Mouse (Mus musculus): ENCODE data around the gene Mga. TPM values are rescaled to one million over a fixed set of nuclear protein-coding genes. Genes with fewer than 3 reads are reported as not detected.
A peak's percentile ranks its signal among the peaks of the same experiment; 100 is the strongest.

Mga gene
- polyA plus RNA-seq, 1 experiment from 2014 or later: 5.5 TPM

GRCm38 (mm10) chr2:120006696-120007095, 109.7 kb downstream of the Mga start:
- no peaks in the 10 kb centered on the region for H3K27me3 ChIP-seq
- 78% methylated on average over 7 of the region's 7 CpGs for WGBS (ENCODE audit: insufficient replicate concordance)
- H3K9ac ChIP-seq: no peak overlapping the region
- H3K4me1 ChIP-seq (replicated peaks): peaks cover 3% of the 10 kb centered on the region; the same call in 1 of the 2 replicates
- no peaks in the 10 kb centered on the region for H3K36me3 ChIP-seq (replicated peaks)
- H3K27ac ChIP-seq (replicated peaks): no peak overlapping the region
- no peak overlapping the region for H3K4me3 ChIP-seq (replicated peaks)
- no peaks in the 10 kb centered on the region for H3K9me3 ChIP-seq (replicated peaks)
- no peak overlapping the region for H3K4me2 ChIP-seq
- ATAC-seq (ENCODE audit: insufficient read depth): no peak

- H3K27ac ChIP-seq (replicated peaks): no peak overlapping the region
- H3K9me3 ChIP-seq (replicated peaks): no peaks in the 10 kb centered on the region
- no peak overlapping the region for H3K4me3 ChIP-seq (replicated peaks)
- H3K9ac ChIP-seq: no peak overlapping the region
- ATAC-seq (ENCODE audit: insufficient read depth): no peak
- WGBS (ENCODE audit: insufficient replicate concordance): 71% methylated on average over 4 of the region's 4 CpGs
- H3K27me3 ChIP-seq: no peaks in the 10 kb centered on the region
- peaks cover 3% of the 10 kb centered on the region for H3K4me1 ChIP-seq (replicated peaks)
- H3K4me2 ChIP-seq: no peak overlapping the region
- H3K36me3 ChIP-seq (replicated peaks): no peaks in the 10 kb centered on the region
Measured at GRCm38 (mm10) chr2:120007680-120008210, 110.7 kb downstream of the Mga start.

GRCm38 (mm10) chr2:120008672-120009071, 111.6 kb downstream of the Mga start:
- peak; percentile 37; the same call in 1 of the 2 replicates for ATAC-seq (ENCODE audit: insufficient read depth)
- no peak overlapping the region for H3K4me2 ChIP-seq
- H3K9me3 ChIP-seq (replicated peaks): no peaks in the 10 kb centered on the region
- 19% methylated on average over 4 of the region's 4 CpGs for WGBS (ENCODE audit: insufficient replicate concordance)
- H3K4me1 ChIP-seq (replicated peaks): peaks cover 13% of the 10 kb centered on the region
- H3K36me3 ChIP-seq (replicated peaks): no peaks in the 10 kb centered on the region
- H3K27ac ChIP-seq (replicated peaks): no peak overlapping the region
- no peaks in the 10 kb centered on the region for H3K27me3 ChIP-seq
- H3K4me3 ChIP-seq (replicated peaks): no peak overlapping the region
- no peak overlapping the region for H3K9ac ChIP-seq

GRCm38 (mm10) chr2:120011462-120012200, 114.6 kb downstream of the Mga start:
- WGBS (ENCODE audit: insufficient replicate concordance): 69% methylated on average over 8 of the region's 8 CpGs
- H3K36me3 ChIP-seq (replicated peaks): no peaks in the 10 kb centered on the region
- H3K4me2 ChIP-seq: no peak overlapping the region
- no peak overlapping the region for H3K4me3 ChIP-seq (replicated peaks)
- no peaks in the 10 kb centered on the region for H3K27me3 ChIP-seq
- no peak for ATAC-seq (ENCODE audit: insufficient read depth)
- peaks cover 27% of the 10 kb centered on the region for H3K4me1 ChIP-seq (replicated peaks)
- H3K9me3 ChIP-seq (replicated peaks): no peaks in the 10 kb centered on the region
- no peak overlapping the region for H3K27ac ChIP-seq (replicated peaks)
- no peak overlapping the region for H3K9ac ChIP-seq

- H3K9ac ChIP-seq: no peak overlapping the region
- no peaks in the 10 kb centered on the region for H3K27me3 ChIP-seq
- 50% methylated on average over 13 of the region's 13 CpGs for WGBS (ENCODE audit: insufficient replicate concordance)
- H3K4me1 ChIP-seq (replicated peaks): peaks cover 35% of the 10 kb centered on the region
- no peak overlapping the region for H3K4me3 ChIP-seq (replicated peaks)
- no peak for ATAC-seq (ENCODE audit: insufficient read depth)
- H3K36me3 ChIP-seq (replicated peaks): no peaks in the 10 kb centered on the region
- H3K4me2 ChIP-seq: no peak overlapping the region
- H3K9me3 ChIP-seq (replicated peaks): no peaks in the 10 kb centered on the region
- no peak overlapping the region for H3K27ac ChIP-seq (replicated peaks)
Measured at GRCm38 (mm10) chr2:120012924-120013323, 115.9 kb downstream of the Mga start.

GRCm38 (mm10) chr2:120013831-120014486, 116.9 kb downstream of the Mga start:
- H3K27me3 ChIP-seq: no peaks in the 10 kb centered on the region
- H3K4me2 ChIP-seq: no peak overlapping the region
- H3K9ac ChIP-seq: no peak overlapping the region
- no peak overlapping the region for H3K4me3 ChIP-seq (replicated peaks)
- no peak for ATAC-seq (ENCODE audit: insufficient read depth)
- H3K36me3 ChIP-seq (replicated peaks): no peaks in the 10 kb centered on the region
- no peaks in the 10 kb centered on the region for H3K9me3 ChIP-seq (replicated peaks)
- no peak overlapping the region for H3K27ac ChIP-seq (replicated peaks)
- 81% methylated on average over 2 of the region's 2 CpGs for WGBS (ENCODE audit: insufficient replicate concordance)
- H3K4me1 ChIP-seq (replicated peaks): peaks cover 32% of the 10 kb centered on the region

GRCm38 (mm10) chr2:120015882-120016281, 118.9 kb downstream of the Mga start:
- H3K4me2 ChIP-seq: no peak overlapping the region

GRCm38 (mm10) chr2:120017599-120017998, 120.6 kb downstream of the Mga start:
- Histone ChIP-seq H3K27me3 (no peaks in the 10 kb centered on the region), H3K36me3 (replicated peaks) (peaks cover 11% of the 10 kb centered on the region; the same call in 1 of the 2 replicates), H3K27ac (replicated peaks) (no peak overlapping the region), H3K4me1 (replicated peaks) (peaks cover 32% of the 10 kb centered on the region), H3K9me3 (replicated peaks) (no peaks in the 10 kb centered on the region), H3K4me3 (replicated peaks) (no peak overlapping the region), H3K9ac (no peak overlapping the region), H3K4me2 (no peak overlapping the region)
- 83% methylated on average over 12 of the region's 12 CpGs for WGBS (ENCODE audit: insufficient replicate concordance)
- ATAC-seq (ENCODE audit: insufficient read depth): no peak

More at GRCm38 (mm10) chr2:120015882-120016281, 118.9 kb downstream of the Mga start:
- H3K9ac ChIP-seq: no peak overlapping the region
- ATAC-seq (ENCODE audit: insufficient read depth): peak; percentile 39; the same call in 1 of the 2 replicates
- 36% methylated on average over 4 of the region's 4 CpGs for WGBS (ENCODE audit: insufficient replicate concordance)
- H3K4me3 ChIP-seq (replicated peaks): no peak overlapping the region
- no peak overlapping the region for H3K27ac ChIP-seq (replicated peaks)
- H3K36me3 ChIP-seq (replicated peaks): 0 out of 2 replicates have a peak, but pooled peaks cover 6% of the 10 kb centered on the region
- peaks cover 32% of the 10 kb centered on the region for H3K4me1 ChIP-seq (replicated peaks)
- H3K9me3 ChIP-seq (replicated peaks): no peaks in the 10 kb centered on the region
- no peaks in the 10 kb centered on the region for H3K27me3 ChIP-seq

Small RNA genes within 50 kb of the gene (microRNA-seq; reads per million reads assigned to microRNA genes)
- gene Mir7665: not detected

Other genes with a start within 250 kb of the Mga start
- 30.8 and 30.9 TPM in 2 replicates for gene Ndufaf1, start 234.4 kb upstream of the Mga start, polyA plus RNA-seq (2015; fragmentation: Nextera tagmentation; extraction: Ambion mirVana)
- 9.8 and 10.6 TPM in 2 replicates for gene Rtf1, start 222.2 kb upstream of the Mga start, polyA plus RNA-seq (2015; fragmentation: Nextera tagmentation; extraction: Ambion mirVana)
- 2.7 and 4.2 TPM in 2 replicates for gene Itpka, start 154.9 kb upstream of the Mga start, polyA plus RNA-seq (2015; fragmentation: Nextera tagmentation; extraction: Ambion mirVana)
- gene Ltk, start 136.8 kb upstream of the Mga start, polyA plus RNA-seq (2015; fragmentation: Nextera tagmentation; extraction: Ambion mirVana): 0.07 and 0.13 TPM in 2 replicates
- gene Rpap1, start 109.7 kb upstream of the Mga start, polyA plus RNA-seq (2015; fragmentation: Nextera tagmentation; extraction: Ambion mirVana): 9.1 and 9.9 TPM in 2 replicates
- 1.1 TPM in 2 replicates for gene Tyro3, start 99.5 kb upstream of the Mga start, polyA plus RNA-seq (2015; fragmentation: Nextera tagmentation; extraction: Ambion mirVana)
- gene Mapkbp1, start 75.5 kb downstream of the Mga start, polyA plus RNA-seq (2015; fragmentation: Nextera tagmentation; extraction: Ambion mirVana): 0.22 and 0.24 TPM in 2 replicates
- gene Jmjd7, start 130.3 kb downstream of the Mga start, polyA plus RNA-seq (2015; fragmentation: Nextera tagmentation; extraction: Ambion mirVana): 4.7 and 6.0 TPM in 2 replicates
- 0.43 and 0.54 TPM in 2 replicates for gene Gm28042, start 130.3 kb downstream of the Mga start, polyA plus RNA-seq (2015; fragmentation: Nextera tagmentation; extraction: Ambion mirVana)
- gene Pla2g4b, start 136.2 kb downstream of the Mga start, polyA plus RNA-seq (2015; fragmentation: Nextera tagmentation; extraction: Ambion mirVana): 0.08 and 0.21 TPM in 2 replicates

Measured in liver, embryonic 15.5 days (tissue).